Mouse (Mus musculus): ENCODE results near the gene Slc25a13. TPM values are rescaled to one million over a fixed set of nuclear protein-coding genes. Genes with fewer than 3 reads are reported as not detected.
"Not testable (repeated sequence)": the region's sequence is repeated elsewhere in the genome, so short reads cannot be mapped to it uniquely, and the experiment has no call there.

The Slc25a13 gene
- polyA plus RNA-seq, 1 experiment from 2014 or later, result 40.8 TPM

GRCm38 (mm10) chr6:6185735-6186068 lies 31.3 kb downstream of the Slc25a13 start:
- Histone ChIP-seq H3K4me1 (replicated peaks; ENCODE audit: control insufficient read depth, insufficient read depth, low read length) (no peaks in the 10 kb centered on the region), H3K4me2 (ENCODE audit: low read depth, low read length, severe bottlenecking) (no peak overlapping the region), H3K27me3 (ENCODE audit: control insufficient read depth, insufficient read depth, low read length) (no peaks in the 10 kb centered on the region), H3K9me3 (ENCODE audit: control insufficient read depth, low read length) (no peaks in the 10 kb centered on the region), H3K9ac (ENCODE audit: low read length) (no peak overlapping the region), H3K4me3 (ENCODE audit: low read depth, low read length) (no peak overlapping the region), H3K27ac (ENCODE audit: low read depth, low read length) (no peak overlapping the region), H3K36me3 (ENCODE audit: control insufficient read depth, insufficient read depth, low read length) (no peaks in the 10 kb centered on the region)
- ATAC-seq (replicated peaks; ENCODE audit: low FRiP score) (no peak), DNase-seq (ENCODE audit: low spot score) (no peak)
- 91% methylated on average over 3 of the region's 3 CpGs for WGBS

- DNase-seq (ENCODE audit: low spot score) (no peak), ATAC-seq (replicated peaks; ENCODE audit: low FRiP score) (no peak)
- H3K9ac ChIP-seq (ENCODE audit: low read length), result no peak overlapping the region
- no peak overlapping the region for H3K27ac ChIP-seq (ENCODE audit: low read depth, low read length)
- no peaks in the 10 kb centered on the region for H3K36me3 ChIP-seq (ENCODE audit: control insufficient read depth, insufficient read depth, low read length)
- no peaks in the 10 kb centered on the region for H3K4me1 ChIP-seq (replicated peaks; ENCODE audit: control insufficient read depth, insufficient read depth, low read length)
- no peak overlapping the region for H3K4me3 ChIP-seq (ENCODE audit: low read depth, low read length)
- H3K9me3 ChIP-seq (ENCODE audit: control insufficient read depth, low read length), result no peaks in the 10 kb centered on the region
- WGBS, result 93% methylated on average over 7 of the region's 7 CpGs
- no peaks in the 10 kb centered on the region for H3K27me3 ChIP-seq (ENCODE audit: control insufficient read depth, insufficient read depth, low read length)
- no peak overlapping the region for H3K4me2 ChIP-seq (ENCODE audit: low read depth, low read length, severe bottlenecking)
These were observed 31.8 kb downstream of the Slc25a13 start for GRCm38 (mm10) chr6:6184921-6185734.

GRCm38 (mm10) chr6:6183601-6184000 lies 33.4 kb downstream of the Slc25a13 start:
- DNase-seq (ENCODE audit: low spot score) (no peak), ATAC-seq (replicated peaks; ENCODE audit: low FRiP score) (no peak)
- Histone ChIP-seq H3K27ac (ENCODE audit: low read depth, low read length) (no peak overlapping the region), H3K4me1 (replicated peaks; ENCODE audit: control insufficient read depth, insufficient read depth, low read length) (no peaks in the 10 kb centered on the region), H3K27me3 (ENCODE audit: control insufficient read depth, insufficient read depth, low read length) (no peaks in the 10 kb centered on the region), H3K9ac (ENCODE audit: low read length) (no peak overlapping the region), H3K4me3 (ENCODE audit: low read depth, low read length) (no peak overlapping the region), H3K9me3 (ENCODE audit: control insufficient read depth, low read length) (no peaks in the 10 kb centered on the region), H3K4me2 (ENCODE audit: low read depth, low read length, severe bottlenecking) (no peak overlapping the region), H3K36me3 (ENCODE audit: control insufficient read depth, insufficient read depth, low read length) (no peaks in the 10 kb centered on the region)
- WGBS, result 80% methylated on average over 8 of the region's 8 CpGs

GRCm38 (mm10) chr6:6182191-6182590 lies 34.8 kb downstream of the Slc25a13 start:
- no peaks in the 10 kb centered on the region for H3K4me1 ChIP-seq (replicated peaks; ENCODE audit: control insufficient read depth, insufficient read depth, low read length)
- no peaks in the 10 kb centered on the region for H3K9me3 ChIP-seq (ENCODE audit: control insufficient read depth, low read length)
- H3K27me3 ChIP-seq (ENCODE audit: control insufficient read depth, insufficient read depth, low read length), result no peaks in the 10 kb centered on the region
- ATAC-seq (replicated peaks; ENCODE audit: low FRiP score) (no peak), DNase-seq (ENCODE audit: low spot score) (no peak)
- H3K27ac ChIP-seq (ENCODE audit: low read depth, low read length), result no peak overlapping the region
- H3K4me2 ChIP-seq (ENCODE audit: low read depth, low read length, severe bottlenecking), result no peak overlapping the region
- H3K9ac ChIP-seq (ENCODE audit: low read length), result no peak overlapping the region
- no peak overlapping the region for H3K4me3 ChIP-seq (ENCODE audit: low read depth, low read length)
- WGBS, result 96% methylated on average over 7 of the region's 7 CpGs
- no peaks in the 10 kb centered on the region for H3K36me3 ChIP-seq (ENCODE audit: control insufficient read depth, insufficient read depth, low read length)

- WGBS, result 92% methylated on average over 15 of the region's 15 CpGs
- not testable (repeated sequence) for H3K4me1 ChIP-seq (replicated peaks; ENCODE audit: control insufficient read depth, insufficient read depth, low read length); H3K4me2 ChIP-seq (ENCODE audit: low read depth, low read length, severe bottlenecking); H3K4me3 ChIP-seq (ENCODE audit: low read depth, low read length); H3K36me3 ChIP-seq (ENCODE audit: control insufficient read depth, insufficient read depth, low read length); ATAC-seq (replicated peaks; ENCODE audit: low FRiP score); DNase-seq (ENCODE audit: low spot score); H3K27me3 ChIP-seq (ENCODE audit: control insufficient read depth, insufficient read depth, low read length); H3K9ac ChIP-seq (ENCODE audit: low read length); H3K9me3 ChIP-seq (ENCODE audit: control insufficient read depth, low read length); H3K27ac ChIP-seq (ENCODE audit: low read depth, low read length)
These were observed 38.6 kb downstream of the Slc25a13 start for GRCm38 (mm10) chr6:6178341-6178740.

- Histone ChIP-seq H3K27me3 (ENCODE audit: control insufficient read depth, insufficient read depth, low read length) (no peaks in the 10 kb centered on the region), H3K27ac (ENCODE audit: low read depth, low read length) (no peak overlapping the region), H3K4me2 (ENCODE audit: low read depth, low read length, severe bottlenecking) (no peak overlapping the region), H3K36me3 (ENCODE audit: control insufficient read depth, insufficient read depth, low read length) (no peaks in the 10 kb centered on the region), H3K9me3 (ENCODE audit: control insufficient read depth, low read length) (no peaks in the 10 kb centered on the region), H3K9ac (ENCODE audit: low read length) (no peak overlapping the region), H3K4me1 (replicated peaks; ENCODE audit: control insufficient read depth, insufficient read depth, low read length) (no peaks in the 10 kb centered on the region; the same call in 1 of the 2 replicates), H3K4me3 (ENCODE audit: low read depth, low read length) (no peak overlapping the region)
- WGBS, result 33% methylated on average over 5 of the region's 5 CpGs
- DNase-seq (ENCODE audit: low spot score) (no peak), ATAC-seq (replicated peaks; ENCODE audit: low FRiP score) (no peak)
These were observed 41.5 kb downstream of the Slc25a13 start for GRCm38 (mm10) chr6:6175350-6175971.

GRCm38 (mm10) chr6:6173935-6174561 lies 42.9 kb downstream of the Slc25a13 start:
- H3K9ac ChIP-seq (ENCODE audit: low read length), result no peak overlapping the region
- peak; percentile 77 for ATAC-seq (replicated peaks; ENCODE audit: low FRiP score)

GRCm38 (mm10) chr6:6173166-6173934 lies 43.6 kb downstream of the Slc25a13 start:
- DNase-seq (ENCODE audit: low spot score), result peak; percentile 61
- WGBS, result 13% methylated on average over 15 of the region's 15 CpGs
- ATAC-seq (replicated peaks; ENCODE audit: low FRiP score), result 0 out of 2 replicates have a peak, but pooled peaks have one; percentile 30
- 0 out of 2 replicates have a peak overlapping the region, but pooled peaks have one; percentile 20 for H3K27ac ChIP-seq (ENCODE audit: low read depth, low read length)
- no peaks in the 10 kb centered on the region for H3K9me3 ChIP-seq (ENCODE audit: control insufficient read depth, low read length)
- H3K36me3 ChIP-seq (ENCODE audit: control insufficient read depth, insufficient read depth, low read length), result no peaks in the 10 kb centered on the region
- H3K27me3 ChIP-seq (ENCODE audit: control insufficient read depth, insufficient read depth, low read length), result no peaks in the 10 kb centered on the region
- no peak overlapping the region for H3K9ac ChIP-seq (ENCODE audit: low read length)
- peaks cover 3% of the 10 kb centered on the region; the same call in 1 of the 2 replicates for H3K4me1 ChIP-seq (replicated peaks; ENCODE audit: control insufficient read depth, insufficient read depth, low read length)
- peak overlapping the region; percentile 8 for H3K4me2 ChIP-seq (ENCODE audit: low read depth, low read length, severe bottlenecking)
- H3K4me3 ChIP-seq (ENCODE audit: low read depth, low read length), result no peak overlapping the region

More at GRCm38 (mm10) chr6:6173935-6174561, 42.9 kb downstream of the Slc25a13 start:
- 8% methylated on average over 9 of the region's 9 CpGs for WGBS
- Histone ChIP-seq H3K27ac (ENCODE audit: low read depth, low read length) (0 out of 2 replicates have a peak overlapping the region, but pooled peaks have one; percentile 25), H3K4me1 (replicated peaks; ENCODE audit: control insufficient read depth, insufficient read depth, low read length) (no peaks in the 10 kb centered on the region; the same call in 1 of the 2 replicates), H3K4me2 (ENCODE audit: low read depth, low read length, severe bottlenecking) (peak overlapping the region; percentile 8; the same call in 1 of the 2 replicates), H3K9me3 (ENCODE audit: control insufficient read depth, low read length) (no peaks in the 10 kb centered on the region), H3K27me3 (ENCODE audit: control insufficient read depth, insufficient read depth, low read length) (no peaks in the 10 kb centered on the region), H3K4me3 (ENCODE audit: low read depth, low read length) (no peak overlapping the region), H3K36me3 (ENCODE audit: control insufficient read depth, insufficient read depth, low read length) (no peaks in the 10 kb centered on the region)
- DNase-seq (ENCODE audit: low spot score), result peak; percentile 65

All from forebrain, embryonic 11.5 days (tissue).